Mouse (Mus musculus): ENCODE data around the gene Sorbs1. TPM values are rescaled to one million over a fixed set of nuclear protein-coding genes. Genes with fewer than 3 reads are reported as not detected.

Sorbs1 gene
- polyA plus RNA-seq, 1 experiment, result 111 TPM

- TF ChIP-seq POLR2A (IDR thresholded peaks at IDR 0.05; ENCODE audit: low read depth, low read length), result no peak
- Histone ChIP-seq H3K4me3 (ENCODE audit: insufficient read depth, low read length) (no peak overlapping the region), H3K4me1 (ENCODE audit: control insufficient read depth, insufficient read depth, low read length) (0 out of 2 replicates have a peak, but pooled peaks cover 5% of the 10 kb centered on the region), H3K27ac (ENCODE audit: insufficient read depth, low read length) (peak overlapping the region; percentile 67)
Measured at GRCm38 (mm10) chr19:40468308-40468707, 45.3 kb downstream of the Sorbs1 start.

GRCm38 (mm10) chr19:40467810-40468209 lies 45.8 kb downstream of the Sorbs1 start:
- Histone ChIP-seq H3K27ac (ENCODE audit: insufficient read depth, low read length) (peak overlapping the region; percentile 89), H3K4me1 (ENCODE audit: control insufficient read depth, insufficient read depth, low read length) (0 out of 2 replicates have a peak, but pooled peaks cover 5% of the 10 kb centered on the region), H3K4me3 (ENCODE audit: insufficient read depth, low read length) (no peak overlapping the region)
- TF ChIP-seq POLR2A (IDR thresholded peaks at IDR 0.05; ENCODE audit: low read depth, low read length) (no peak), CTCF (IDR thresholded peaks at IDR 0.05; ENCODE audit: borderline replicate concordance, insufficient read depth, low read length) (no peak)

- Histone ChIP-seq H3K4me3 (ENCODE audit: insufficient read depth, low read length) (no peak overlapping the region), H3K27ac (ENCODE audit: insufficient read depth, low read length) (peak overlapping the region; percentile 100; the same call in 1 of the 2 replicates), H3K4me1 (ENCODE audit: control insufficient read depth, insufficient read depth, low read length) (peaks cover 16% of the 10 kb centered on the region)
- TF ChIP-seq POLR2A (IDR thresholded peaks at IDR 0.05; ENCODE audit: low read depth, low read length) (no peak), CTCF (IDR thresholded peaks at IDR 0.05; ENCODE audit: borderline replicate concordance, insufficient read depth, low read length) (no peak)
Measured at GRCm38 (mm10) chr19:40465339-40465738, 48.2 kb downstream of the Sorbs1 start.

- Histone ChIP-seq H3K27ac (ENCODE audit: insufficient read depth, low read length) (peak overlapping the region; percentile 100), H3K4me3 (ENCODE audit: insufficient read depth, low read length) (no peak overlapping the region), H3K4me1 (ENCODE audit: control insufficient read depth, insufficient read depth, low read length) (peaks cover 17% of the 10 kb centered on the region)
- TF ChIP-seq POLR2A (IDR thresholded peaks at IDR 0.05; ENCODE audit: low read depth, low read length), result no peak
- TF ChIP-seq CTCF (IDR thresholded peaks at IDR 0.05; ENCODE audit: borderline replicate concordance, insufficient read depth, low read length), result no peak
Measured at GRCm38 (mm10) chr19:40464408-40464807, 49.2 kb downstream of the Sorbs1 start.

GRCm38 (mm10) chr19:40462892-40463291 lies 50.7 kb downstream of the Sorbs1 start:
- TF ChIP-seq POLR2A (IDR thresholded peaks at IDR 0.05; ENCODE audit: low read depth, low read length) (no peak; the same call in 1 of the 2 replicates), CTCF (IDR thresholded peaks at IDR 0.05; ENCODE audit: borderline replicate concordance, insufficient read depth, low read length) (no peak)

GRCm38 (mm10) chr19:40462481-40462880 lies 51.1 kb downstream of the Sorbs1 start:
- Histone ChIP-seq H3K4me3 (ENCODE audit: insufficient read depth, low read length) (no peak overlapping the region), H3K4me1 (ENCODE audit: control insufficient read depth, insufficient read depth, low read length) (peaks cover 20% of the 10 kb centered on the region), H3K27ac (ENCODE audit: insufficient read depth, low read length) (peak overlapping the region; percentile 100)
- TF ChIP-seq CTCF (IDR thresholded peaks at IDR 0.05; ENCODE audit: borderline replicate concordance, insufficient read depth, low read length), result no peak
- no peak for TF ChIP-seq POLR2A (IDR thresholded peaks at IDR 0.05; ENCODE audit: low read depth, low read length)

More at GRCm38 (mm10) chr19:40462892-40463291, 50.7 kb downstream of the Sorbs1 start:
- Histone ChIP-seq H3K4me1 (ENCODE audit: control insufficient read depth, insufficient read depth, low read length) (peaks cover 20% of the 10 kb centered on the region), H3K27ac (ENCODE audit: insufficient read depth, low read length) (peak overlapping the region; percentile 100), H3K4me3 (ENCODE audit: insufficient read depth, low read length) (no peak overlapping the region)

- Histone ChIP-seq H3K27ac (ENCODE audit: insufficient read depth, low read length) (peak overlapping the region; percentile 47), H3K4me3 (ENCODE audit: insufficient read depth, low read length) (no peak overlapping the region), H3K4me1 (ENCODE audit: control insufficient read depth, insufficient read depth, low read length) (peaks cover 20% of the 10 kb centered on the region)
- TF ChIP-seq CTCF (IDR thresholded peaks at IDR 0.05; ENCODE audit: borderline replicate concordance, insufficient read depth, low read length), result no peak
- no peak for TF ChIP-seq POLR2A (IDR thresholded peaks at IDR 0.05; ENCODE audit: low read depth, low read length)
Measured at GRCm38 (mm10) chr19:40461662-40462061, 51.9 kb downstream of the Sorbs1 start.

GRCm38 (mm10) chr19:40460854-40461490 lies 52.6 kb downstream of the Sorbs1 start:
- H3K4me3 ChIP-seq (ENCODE audit: insufficient read depth, low read length), result no peak overlapping the region
- peaks cover 21% of the 10 kb centered on the region for H3K4me1 ChIP-seq (ENCODE audit: control insufficient read depth, insufficient read depth, low read length)
- no peak overlapping the region; the same call in 1 of the 2 replicates for H3K27ac ChIP-seq (ENCODE audit: insufficient read depth, low read length)
- TF ChIP-seq POLR2A (IDR thresholded peaks at IDR 0.05; ENCODE audit: low read depth, low read length), result no peak
- TF ChIP-seq CTCF (IDR thresholded peaks at IDR 0.05; ENCODE audit: borderline replicate concordance, insufficient read depth, low read length), result no peak

GRCm38 (mm10) chr19:40459338-40459737 lies 54.2 kb downstream of the Sorbs1 start:
- TF ChIP-seq POLR2A (IDR thresholded peaks at IDR 0.05; ENCODE audit: low read depth, low read length) (no peak), CTCF (IDR thresholded peaks at IDR 0.05; ENCODE audit: borderline replicate concordance, insufficient read depth, low read length) (no peak)
- Histone ChIP-seq H3K27ac (ENCODE audit: insufficient read depth, low read length) (peak overlapping the region; percentile 21; the same call in 1 of the 2 replicates), H3K4me1 (ENCODE audit: control insufficient read depth, insufficient read depth, low read length) (peaks cover 22% of the 10 kb centered on the region), H3K4me3 (ENCODE audit: insufficient read depth, low read length) (no peak overlapping the region)

GRCm38 (mm10) chr19:40458806-40459205 lies 54.8 kb downstream of the Sorbs1 start:
- H3K27ac ChIP-seq (ENCODE audit: insufficient read depth, low read length), result no peak overlapping the region
- no peak overlapping the region for H3K4me3 ChIP-seq (ENCODE audit: insufficient read depth, low read length)
- peaks cover 20% of the 10 kb centered on the region for H3K4me1 ChIP-seq (ENCODE audit: control insufficient read depth, insufficient read depth, low read length)
- no peak for TF ChIP-seq POLR2A (IDR thresholded peaks at IDR 0.05; ENCODE audit: low read depth, low read length)
- no peak for TF ChIP-seq CTCF (IDR thresholded peaks at IDR 0.05; ENCODE audit: borderline replicate concordance, insufficient read depth, low read length)

Measured in embryonic fibroblast, embryonic 13.5 days (primary cell).